Mouse (Mus musculus) MEL (cell line): ENCODE measurements at regions not wholly inside any gene's neighbourhood (a gene's known extent, or its start where the extent isn't known, plus 50 kb on each side); places are given as distances from the start of the nearest gene placed in this dataset.

ENCODE experiments used
- E2F4 ChIP-seq: IDR thresholded peaks from 2 replicates; pipeline ENCODE4 v1.6.1; 2011; ENCODE audit warnings: low read depth, low read length, improper control_type of control experiment, borderline replicate concordance
- ETS1 ChIP-seq: IDR thresholded peaks from 2 replicates; pipeline ENCODE4 v1.6.1; 2012; ENCODE audit warnings: low read depth, mild to moderate bottlenecking, inconsistent platforms, low read length, improper control_type of control experiment, moderate library complexity
- GATA1 ChIP-seq: IDR thresholded peaks from 2 replicates; pipeline ENCODE4 v1.6.1; 2011; ENCODE audit warnings: low read depth, low read length, improper control_type of control experiment
- POLR2A ChIP-seq, 2 experiments: IDR thresholded peaks; 2 replicates each; pipeline ENCODE4 v1.6.1; 2011 to 2012; ENCODE audit warnings: low read length in 2 of 2, mild to moderate bottlenecking in 2 of 2, control low read depth in 1 of 2, improper control_type of control experiment in 1 of 2, low read depth in 1 of 2, moderate library complexity in 1 of 2; ENCODE audit not compliant: control insufficient read depth in 1 of 2, insufficient read depth in 1 of 2, poor library complexity in 1 of 2
- ZKSCAN1 ChIP-seq: IDR thresholded peaks from 2 replicates; pipeline ENCODE4 v1.6.1; 2012; ENCODE audit warnings: low read depth, mild to moderate bottlenecking, inconsistent platforms, low read length, improper control_type of control experiment, moderate library complexity

- TF ChIP-seq POLR2A (IDR thresholded peaks at IDR 0.05; ENCODE audit: control insufficient read depth in 1 of 2, insufficient read depth in 1 of 2, low read depth in 1 of 2, low read length in 2 of 2, poor library complexity in 1 of 2) (no peak), GATA1 (no peak), ETS1 (no peak), E2F4 (no peak), ZKSCAN1 (no peak)
Observed at GRCm38 (mm10) chr12:109532392-109532791, 67.7 kb downstream of the Rtl1 start.
